Comparison of ENCODE assay signal across 15 mouse cellular contexts in the genomic region with DNA sequence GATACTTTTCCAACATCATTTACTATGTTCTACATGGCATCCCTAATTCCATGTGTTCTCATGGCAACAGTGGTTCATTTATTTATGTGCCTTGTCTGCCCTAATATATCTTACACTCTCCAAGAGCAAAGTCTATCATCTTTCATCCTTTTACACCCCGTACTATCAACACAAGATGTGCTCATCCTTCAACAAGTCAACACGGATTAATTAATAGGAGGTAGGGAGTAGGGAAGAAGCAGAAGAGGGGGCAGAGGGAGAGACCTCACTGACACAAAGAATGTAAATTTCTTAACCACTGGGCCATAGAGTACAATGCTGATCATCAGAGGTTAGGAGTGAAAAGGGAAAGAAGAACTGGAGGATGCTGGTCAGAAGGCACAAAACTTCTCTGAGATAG.
"Had no signal": no experiment of that assay in that cellular context is flagged by ENCODE, and none has a peak within 500 bp of the region (broad histone marks: within the 10 kb centered on the region; RNA-seq: fewer than 3 reads in every experiment).

No protein-coding gene starts in this region.

- H3K4me1 ChIP-seq: neural tube, embryonic 15.5 days; stomach, embryonic 15.5 days had no signal

- H3K9me3 ChIP-seq: neural tube, embryonic 15.5 days; stomach, embryonic 15.5 days had no signal

- H3K9ac ChIP-seq: neural tube, embryonic 15.5 days; stomach, embryonic 15.5 days had no signal

- DNase-seq: retina, postnatal 1 day; right cerebral cortex, adult 18-20 months; right cerebral cortex, postnatal 14 days; right cerebral cortex, postnatal 25 days; right cerebral cortex, postnatal 4 days; spleen, adult 18-20 months; thymus, adult 18-20 months; thymus, adult 2 months; thymus, postnatal 14 days; thymus, postnatal 25 days; thymus, postnatal 36 days; thymus, postnatal 4 days had no signal

- H3K4me2 ChIP-seq: neural tube, embryonic 15.5 days; stomach, embryonic 15.5 days had no signal

- H3K27me3 ChIP-seq: neural tube, embryonic 15.5 days; stomach, embryonic 15.5 days had no signal

- H3K4me3 ChIP-seq: neural tube, embryonic 15.5 days; stomach, embryonic 15.5 days had no signal

- H3K27ac ChIP-seq: neural tube, embryonic 15.5 days; stomach, embryonic 15.5 days; stomach, postnatal 0 days had no signal

- H3K36me3 ChIP-seq: neural tube, embryonic 15.5 days; stomach, embryonic 15.5 days had no signal
